Mouse (Mus musculus) gastrocnemius, postnatal 25 days (tissue): ENCODE results near the gene Spem2. TPM values are rescaled to one million over a fixed set of nuclear protein-coding genes. Genes with fewer than 3 reads are reported as not detected.
A peak's percentile ranks its signal among the peaks of the same experiment; 100 is the strongest.
"Not testable (repeated sequence)": the region's sequence is repeated elsewhere in the genome, so short reads cannot be mapped to it uniquely, and the experiment has no call there.

Experiments used
- DNase-seq: peaks from one replicate; pipeline ENCODE4 v3.0.0; 2022
- long read RNA-seq, 2 experiments: library from polyadenylated mRNA; stranded (forward); transcript quantifications; one replicate each; pipeline ENCODE4 v2.0.0; 2021
- total RNA-seq, 2 experiments: library from RNA; stranded (reverse); gene quantifications; 1 replicate in 1 of 2; 2 replicates in 1 of 2; pipeline ENCODE4 v1.2.3; 2021

Gene Spem2
- total RNA-seq = not detected
- long read RNA-seq, experiment 1 = 0 reads
- long read RNA-seq, experiment 2 = 0 reads

- DNase-seq = no peak
Measured at GRCm38 (mm10) chr11:69818365-69818764, at the start of gene Spem2. Gene Spem2 (minus strand): TSS chr11:69818465.

- DNase-seq = no peak
Measured at GRCm38 (mm10) chr11:69867335-69867734, 49.1 kb upstream of the Spem2 start.

- no peak for DNase-seq
Measured at GRCm38 (mm10) chr11:69865561-69865960, 47.3 kb upstream of the Spem2 start.

GRCm38 (mm10) chr11:69864138-69864860 is 46.0 kb upstream of the Spem2 start:
- DNase-seq = no peak

- not testable (repeated sequence) for DNase-seq
Measured at GRCm38 (mm10) chr11:69863729-69864128, 45.5 kb upstream of the Spem2 start.

- no peak for DNase-seq
Measured at GRCm38 (mm10) chr11:69858113-69858998, 40.1 kb upstream of the Spem2 start, which contains the start of gene Tnk1. Gene Tnk1 (minus strand): TSS chr11:69858730.

- DNase-seq = no peak
Measured at GRCm38 (mm10) chr11:69855347-69855746, 37.1 kb upstream of the Spem2 start.

GRCm38 (mm10) chr11:69854680-69855079 is 36.4 kb upstream of the Spem2 start:
- no peak for DNase-seq

- DNase-seq = no peak
Measured at GRCm38 (mm10) chr11:69853994-69854393, 35.7 kb upstream of the Spem2 start.

GRCm38 (mm10) chr11:69850754-69851153 is 32.5 kb upstream of the Spem2 start:
- DNase-seq = no peak

GRCm38 (mm10) chr11:69849884-69850283 is 31.6 kb upstream of the Spem2 start:
- DNase-seq = no peak

GRCm38 (mm10) chr11:69849128-69849527 is 30.9 kb upstream of the Spem2 start:
- no peak for DNase-seq

GRCm38 (mm10) chr11:69848021-69848420 is 29.8 kb upstream of the Spem2 start:
- DNase-seq = no peak

GRCm38 (mm10) chr11:69846738-69847688 is 28.7 kb upstream of the Spem2 start:
- DNase-seq = peak; percentile 32

GRCm38 (mm10) chr11:69846198-69846680 is 28.0 kb upstream of the Spem2 start, which contains the start of gene Plscr3:
Gene Plscr3 (plus strand): TSS chr11:69846376.
- peak; percentile 89 for DNase-seq

GRCm38 (mm10) chr11:69838714-69839104 is 20.4 kb upstream of the Spem2 start:
- DNase-seq = no peak

GRCm38 (mm10) chr11:69837952-69838713 is 19.9 kb upstream of the Spem2 start, which contains the start of gene Tmem256:
Gene Tmem256 (plus strand): TSS chr11:69838514.
- peak; percentile 96 for DNase-seq

GRCm38 (mm10) chr11:69837604-69837951 is 19.3 kb upstream of the Spem2 start, which contains the start of gene Nlgn2:
Gene Nlgn2 (minus strand): TSS chr11:69837784.
- DNase-seq = no peak

GRCm38 (mm10) chr11:69836703-69837576 is 18.7 kb upstream of the Spem2 start:
- DNase-seq = peak; percentile 58

- no peak for DNase-seq
Measured at GRCm38 (mm10) chr11:69835966-69836335, 17.7 kb upstream of the Spem2 start.
